Mouse (Mus musculus): ENCODE data around the gene Abtb1. TPM values are rescaled to one million over a fixed set of nuclear protein-coding genes. Genes with fewer than 3 reads are reported as not detected.

Abtb1 gene
- polyA plus RNA-seq, 1 experiment from 2014 or later, result 30.0 TPM

DNA sequence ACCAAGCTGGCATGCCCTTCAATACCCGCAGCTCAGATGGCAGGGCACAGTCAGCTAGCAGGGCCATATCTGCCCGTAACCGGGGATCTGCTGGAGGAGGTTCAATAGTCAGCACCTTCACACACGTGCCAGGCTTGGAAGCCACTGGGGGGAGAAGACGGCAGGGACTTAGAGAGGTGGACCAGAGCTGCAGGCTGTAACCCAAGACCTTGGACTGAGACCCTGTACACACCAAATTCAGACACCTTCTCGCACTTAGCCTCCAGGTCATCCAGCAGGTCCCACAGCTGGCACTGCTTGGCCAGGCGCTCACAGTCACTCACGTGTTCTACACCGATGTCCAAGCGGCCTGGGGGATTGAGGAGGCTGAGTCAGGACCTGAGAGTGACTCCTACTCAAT is 3.2 kb downstream of the Abtb1 start:
- ATAC-seq (ENCODE audit: low FRiP score, low read depth), result no peak
- WGBS, result 93% methylated on average over 10 of the region's 10 CpGs
- Histone ChIP-seq H3K4me2 (replicated peaks) (no peak overlapping the region), H3K4me1 (peaks cover 19% of the 10 kb centered on the region), H3K27ac (replicated peaks) (no peak overlapping the region), H3K36me3 (peaks cover 43% of the 10 kb centered on the region), H3K27me3 (0 out of 2 replicates have a peak, but pooled peaks cover 3% of the 10 kb centered on the region), H3K9ac (replicated peaks) (no peak overlapping the region), H3K9me3 (no peaks in the 10 kb centered on the region), H3K4me3 (no peak overlapping the region)

DNA sequence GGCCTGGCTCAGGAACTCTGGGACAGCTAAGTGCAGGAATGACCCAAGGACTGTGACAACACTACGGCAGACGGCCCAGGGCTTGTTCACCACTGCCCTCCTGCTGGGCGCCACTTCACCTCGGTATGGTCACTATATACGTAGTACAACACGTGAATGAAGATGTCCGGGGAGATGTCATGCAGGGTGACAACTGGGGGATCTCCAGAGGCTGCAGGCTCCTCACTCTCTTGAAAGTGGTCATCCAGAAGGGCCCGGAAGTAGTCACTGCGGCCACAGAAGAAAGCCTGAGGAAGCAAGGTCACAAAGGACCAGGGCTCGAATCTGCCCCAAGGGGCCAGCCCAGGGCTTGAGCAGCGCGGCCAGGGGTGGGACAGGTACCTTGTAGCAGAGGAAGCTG is 3.8 kb downstream of the Abtb1 start:
- no peak overlapping the region for H3K27ac ChIP-seq (replicated peaks)
- H3K9ac ChIP-seq (replicated peaks), result no peak overlapping the region
- peaks cover 43% of the 10 kb centered on the region for H3K36me3 ChIP-seq
- no peak overlapping the region for H3K4me3 ChIP-seq
- WGBS, result 90% methylated on average over 12 of the region's 12 CpGs
- ATAC-seq (ENCODE audit: low FRiP score, low read depth), result no peak
- no peak overlapping the region for H3K4me2 ChIP-seq (replicated peaks)
- no peaks in the 10 kb centered on the region for H3K9me3 ChIP-seq
- H3K4me1 ChIP-seq, result peaks cover 16% of the 10 kb centered on the region
- H3K27me3 ChIP-seq, result no peaks in the 10 kb centered on the region

DNA sequence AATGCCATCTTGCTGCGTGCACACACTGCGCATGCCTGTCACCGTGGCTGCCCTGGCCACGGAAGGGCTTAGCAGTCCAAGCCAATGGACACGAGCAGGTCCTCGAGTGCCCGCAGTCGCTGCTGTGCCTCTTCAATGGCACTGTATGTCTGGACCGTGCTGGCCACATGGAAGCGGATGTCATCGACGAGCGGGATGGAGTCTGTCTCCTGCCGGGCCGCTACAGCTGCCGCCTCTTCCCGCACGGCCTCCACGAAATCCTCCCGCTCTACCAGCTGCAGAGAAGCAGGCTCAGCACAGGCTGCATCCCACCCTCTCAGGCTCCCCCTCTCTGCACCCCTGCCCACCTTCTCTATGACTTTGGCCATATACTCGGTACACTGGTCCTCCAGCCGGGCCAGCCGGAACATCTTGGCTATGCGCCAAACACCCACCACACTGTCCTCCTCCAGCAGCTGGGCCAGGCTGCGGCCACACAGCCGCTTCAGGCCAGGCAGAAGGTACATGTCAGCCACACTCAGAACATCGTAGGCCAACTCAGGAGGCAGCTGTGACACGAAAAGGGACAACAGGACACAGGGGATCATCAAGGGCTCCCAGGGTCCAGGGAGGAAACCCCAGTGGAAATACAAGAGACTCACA is 5.5 kb downstream of the Abtb1 start:
- Histone ChIP-seq H3K9me3 (no peaks in the 10 kb centered on the region), H3K27ac (replicated peaks) (no peak overlapping the region), H3K4me3 (no peak overlapping the region), H3K36me3 (peaks cover 43% of the 10 kb centered on the region), H3K4me1 (peaks cover 11% of the 10 kb centered on the region), H3K9ac (replicated peaks) (no peak overlapping the region), H3K27me3 (no peaks in the 10 kb centered on the region), H3K4me2 (replicated peaks) (no peak overlapping the region)
- ATAC-seq (ENCODE audit: low FRiP score, low read depth), result no peak
- 91% methylated on average over 28 of the region's 28 CpGs for WGBS

DNA sequence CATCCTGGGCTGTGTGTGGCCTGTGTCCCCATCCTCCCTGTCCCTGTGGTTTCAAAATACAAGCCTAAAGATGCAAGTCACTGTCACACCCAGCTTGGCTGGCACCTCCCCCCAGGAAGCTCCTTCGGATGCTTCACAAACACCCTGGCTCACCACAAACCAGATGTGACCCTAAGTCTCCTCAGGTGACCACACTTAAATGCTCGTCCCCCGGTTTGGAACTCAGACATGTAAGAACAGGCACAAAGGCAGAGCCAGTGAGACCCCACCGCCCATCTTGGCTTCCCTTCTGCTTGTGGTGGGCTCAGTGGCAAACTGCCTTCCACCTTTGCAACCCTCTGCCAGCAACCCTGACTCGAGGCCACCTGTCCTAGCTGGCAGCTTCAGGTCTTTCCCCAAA is 6.7 kb downstream of the Abtb1 start:
- Histone ChIP-seq H3K27me3 (peaks cover 6% of the 10 kb centered on the region), H3K9me3 (no peaks in the 10 kb centered on the region), H3K4me3 (no peak overlapping the region), H3K36me3 (peaks cover 43% of the 10 kb centered on the region), H3K9ac (replicated peaks) (no peak overlapping the region), H3K27ac (replicated peaks) (no peak overlapping the region), H3K4me1 (no peaks in the 10 kb centered on the region), H3K4me2 (replicated peaks) (no peak overlapping the region)
- 72% methylated on average over 5 of the region's 5 CpGs for WGBS
- no peak for ATAC-seq (ENCODE audit: low FRiP score, low read depth)

DNA sequence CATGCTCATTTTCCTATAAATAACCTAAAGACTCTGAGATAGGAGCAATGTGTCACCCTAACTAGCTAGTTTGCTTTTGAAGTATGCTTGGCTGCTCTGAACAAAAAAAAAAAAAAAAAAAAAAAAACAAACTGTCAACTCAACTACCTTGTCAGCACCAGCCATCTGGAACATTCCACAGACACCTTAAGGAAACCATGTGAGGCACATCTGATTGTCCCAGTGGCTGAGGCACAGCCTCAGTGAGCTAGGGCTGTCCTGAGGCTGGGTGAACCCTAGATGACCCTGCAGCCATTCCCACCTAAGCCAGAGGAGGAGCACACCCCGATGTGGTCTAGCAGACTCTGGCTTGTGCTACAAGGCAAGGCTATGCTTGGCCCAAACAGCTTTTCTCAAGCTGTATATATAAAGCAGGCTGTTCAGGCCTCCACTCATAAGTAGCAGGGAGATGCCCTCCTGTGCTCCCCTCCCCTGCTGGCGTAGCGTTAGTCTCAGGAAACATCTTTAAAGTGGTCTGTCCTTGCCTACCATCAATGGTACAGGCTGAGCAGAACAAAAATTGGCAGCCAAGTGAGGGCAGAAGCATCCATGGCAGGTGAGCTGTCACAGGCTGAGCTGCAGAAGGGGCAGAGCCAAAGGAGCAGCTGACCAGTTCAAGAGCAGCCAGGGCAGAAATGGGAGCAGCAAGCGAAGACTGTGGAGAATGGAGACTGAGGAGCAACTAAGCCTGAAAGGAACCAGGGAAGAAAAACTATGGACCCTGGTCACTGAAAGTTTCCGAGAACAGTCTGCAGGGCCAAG is 8.2 kb downstream of the Abtb1 start:
- 89% methylated on average over 5 of the region's 5 CpGs for WGBS

DNA sequence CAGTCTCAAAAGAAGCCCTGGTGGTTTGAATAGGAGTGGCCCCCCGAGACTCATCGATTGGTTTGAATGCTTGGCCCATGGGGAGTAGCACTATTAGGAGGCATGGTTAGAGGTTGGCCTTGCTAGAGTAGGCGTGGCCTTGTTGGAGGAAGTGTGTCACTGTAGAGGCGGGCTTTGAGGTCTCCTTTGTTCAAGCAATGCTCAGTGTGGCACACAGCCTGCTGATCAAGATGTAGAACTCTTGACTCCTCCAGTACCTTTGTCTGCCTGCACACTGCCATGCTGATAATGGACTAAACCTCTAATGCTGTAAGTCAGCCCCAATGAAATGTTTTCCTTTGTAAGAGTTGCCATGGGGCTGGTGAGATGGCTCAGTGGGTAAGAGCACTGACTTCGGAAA is 9.1 kb downstream of the Abtb1 start:
- Histone ChIP-seq H3K4me3 (no peak overlapping the region), H3K27me3 (peaks cover 6% of the 10 kb centered on the region), H3K36me3 (peaks cover 23% of the 10 kb centered on the region), H3K27ac (replicated peaks) (no peak overlapping the region), H3K9me3 (no peaks in the 10 kb centered on the region), H3K4me2 (replicated peaks) (no peak overlapping the region), H3K4me1 (no peaks in the 10 kb centered on the region), H3K9ac (replicated peaks) (no peak overlapping the region)
- WGBS, result 75% methylated on average over 5 of the region's 5 CpGs
- 0 out of 2 replicates have a peak, but pooled peaks have one; percentile 42 for ATAC-seq (ENCODE audit: low FRiP score, low read depth)

More for the DNA sequence above, 8.2 kb downstream of the Abtb1 start:
- Histone ChIP-seq H3K9ac (replicated peaks) (no peak overlapping the region), H3K27me3 (peaks cover 6% of the 10 kb centered on the region), H3K4me3 (no peak overlapping the region), H3K4me2 (replicated peaks) (no peak overlapping the region), H3K27ac (replicated peaks) (no peak overlapping the region), H3K4me1 (no peaks in the 10 kb centered on the region), H3K9me3 (no peaks in the 10 kb centered on the region), H3K36me3 (peaks cover 32% of the 10 kb centered on the region)
- ATAC-seq (ENCODE audit: low FRiP score, low read depth), result no peak

DNA sequence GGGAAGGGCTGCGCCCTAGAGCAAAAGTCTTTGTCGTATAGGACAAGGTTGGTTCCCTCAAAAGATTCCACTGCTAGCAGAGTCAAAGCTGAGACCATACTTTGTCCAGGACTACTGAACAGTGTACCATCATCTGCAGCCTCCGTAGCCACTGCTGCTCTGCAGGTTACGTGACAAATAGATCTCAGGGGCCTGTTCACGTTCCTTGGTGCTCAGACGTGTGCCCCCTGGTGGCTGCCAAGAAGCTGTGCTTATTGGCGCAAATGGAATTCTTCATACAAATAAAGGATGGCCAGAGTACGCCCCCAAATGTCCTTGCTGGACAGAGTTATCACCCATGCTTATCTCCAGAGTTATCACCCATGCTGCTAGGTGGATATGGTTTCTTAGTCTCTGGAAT is 10.3 kb downstream of the Abtb1 start:
- peaks cover 7% of the 10 kb centered on the region; the same call in 1 of the 2 replicates for H3K4me1 ChIP-seq
- H3K4me2 ChIP-seq (replicated peaks), result no peak overlapping the region
- peak; percentile 53; the same call in 1 of the 2 replicates for ATAC-seq (ENCODE audit: low FRiP score, low read depth)
- H3K27me3 ChIP-seq, result peaks cover 6% of the 10 kb centered on the region
- peaks cover 12% of the 10 kb centered on the region; the same call in 1 of the 2 replicates for H3K36me3 ChIP-seq
- no peak overlapping the region for H3K9ac ChIP-seq (replicated peaks)
- H3K27ac ChIP-seq (replicated peaks), result no peak overlapping the region
- no peak overlapping the region for H3K4me3 ChIP-seq
- H3K9me3 ChIP-seq, result no peaks in the 10 kb centered on the region
- WGBS, result 28% methylated on average over 8 of the region's 8 CpGs

DNA sequence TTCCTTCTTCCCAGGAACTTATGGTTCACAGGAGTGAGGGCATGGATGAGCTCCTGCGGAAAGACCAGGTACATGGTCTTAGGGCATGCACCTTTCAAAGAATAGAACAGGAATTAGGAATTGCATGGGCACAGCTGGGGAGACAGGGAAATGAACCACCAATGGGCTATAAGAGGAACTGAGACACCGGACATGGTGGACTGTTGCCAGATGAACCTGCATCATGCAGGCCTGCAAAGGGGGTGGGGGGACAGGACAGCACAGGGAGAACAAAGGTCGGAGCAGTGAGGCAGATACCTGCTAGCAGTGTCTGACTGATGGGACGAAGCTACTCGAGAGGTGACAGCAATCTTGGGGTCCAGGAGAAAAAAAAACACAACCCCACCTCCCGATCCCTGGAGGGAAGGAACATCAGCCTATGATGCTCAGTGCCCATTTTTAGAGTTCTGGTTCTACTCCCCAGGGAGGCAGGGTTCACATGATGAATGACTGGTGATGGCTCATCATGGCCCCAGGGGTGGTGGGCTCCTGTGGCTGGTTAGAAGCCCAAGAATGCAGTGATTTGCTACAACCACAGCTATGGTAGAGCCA is 11.6 kb downstream of the Abtb1 start:
- Histone ChIP-seq H3K9ac (replicated peaks) (no peak overlapping the region), H3K27ac (replicated peaks) (no peak overlapping the region), H3K4me1 (peaks cover 7% of the 10 kb centered on the region; the same call in 1 of the 2 replicates), H3K4me3 (no peak overlapping the region), H3K4me2 (replicated peaks) (no peak overlapping the region), H3K36me3 (0 out of 2 replicates have a peak, but pooled peaks cover under 1% of the 10 kb centered on the region), H3K27me3 (peaks cover 6% of the 10 kb centered on the region), H3K9me3 (no peaks in the 10 kb centered on the region)
- no peak for ATAC-seq (ENCODE audit: low FRiP score, low read depth)
- 83% methylated on average over 6 of the region's 6 CpGs for WGBS

DNA sequence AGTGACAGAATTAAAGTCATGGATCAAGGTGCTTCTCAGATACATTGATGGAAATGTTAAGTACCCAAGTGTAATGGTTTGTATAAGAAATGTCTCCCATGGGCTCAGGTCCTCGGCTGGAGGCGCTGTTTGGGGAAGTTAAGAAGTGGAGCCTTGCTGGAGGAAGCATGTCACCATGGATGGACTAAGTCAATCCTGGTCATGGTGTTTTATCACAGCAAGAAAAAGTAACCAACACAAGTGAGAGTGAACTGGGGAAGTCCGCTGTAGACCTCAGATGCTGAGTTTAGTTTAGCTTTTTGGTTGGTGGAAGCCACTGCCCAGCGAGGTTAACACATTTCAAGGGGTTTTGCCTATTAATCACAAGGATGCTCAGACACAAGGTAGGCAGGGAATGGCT is 12.2 kb downstream of the Abtb1 start:
- H3K36me3 ChIP-seq, result no peaks in the 10 kb centered on the region
- H3K4me2 ChIP-seq (replicated peaks), result no peak overlapping the region
- WGBS, result 89% methylated on average over 4 of the region's 4 CpGs
- no peak overlapping the region for H3K27ac ChIP-seq (replicated peaks)
- H3K27me3 ChIP-seq, result peaks cover 6% of the 10 kb centered on the region
- no peak for ATAC-seq (ENCODE audit: low FRiP score, low read depth)
- no peak overlapping the region for H3K9ac ChIP-seq (replicated peaks)
- peaks cover 7% of the 10 kb centered on the region; the same call in 1 of the 2 replicates for H3K4me1 ChIP-seq
- no peak overlapping the region for H3K4me3 ChIP-seq
- no peaks in the 10 kb centered on the region for H3K9me3 ChIP-seq

DNA sequence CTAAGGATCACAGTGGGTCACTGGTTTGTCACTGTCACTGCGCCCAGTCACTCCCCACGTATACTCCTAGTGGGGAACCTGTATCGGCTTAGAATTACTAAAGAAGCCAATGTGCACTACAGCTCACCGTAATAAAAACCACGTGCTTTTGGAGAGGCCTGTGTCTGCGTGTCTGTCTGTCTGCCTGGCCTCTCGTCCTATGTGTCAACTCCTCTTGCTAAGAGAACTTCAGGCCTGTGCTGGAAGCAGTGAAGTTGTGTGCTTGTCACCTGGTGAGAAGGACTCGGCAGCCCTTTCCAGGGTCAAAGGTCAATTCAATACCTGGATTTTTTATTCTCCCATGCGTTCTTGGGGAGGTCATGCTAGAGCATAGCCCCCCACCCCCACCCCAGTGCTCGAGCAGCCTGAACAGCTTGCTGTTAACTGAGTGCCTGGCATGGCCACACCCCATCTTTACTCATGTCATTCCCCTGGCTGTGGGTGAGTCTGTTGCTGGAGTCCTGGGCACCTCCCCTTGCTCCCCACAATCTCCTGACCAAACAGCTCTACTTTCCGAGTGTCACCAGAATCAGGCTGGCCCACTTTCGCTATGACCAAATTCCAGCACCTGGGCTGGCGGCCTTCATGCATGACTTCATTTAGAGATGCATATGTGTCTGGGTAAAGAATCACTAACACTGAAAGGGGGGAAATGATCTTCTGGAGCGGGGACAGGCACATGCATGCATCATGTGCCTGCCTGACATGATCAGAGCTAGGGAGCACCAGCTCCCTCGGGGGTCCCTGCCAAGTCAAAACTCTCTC is 13.4 kb downstream of the Abtb1 start:
- peaks cover 6% of the 10 kb centered on the region for H3K27me3 ChIP-seq
- no peak overlapping the region for H3K27ac ChIP-seq (replicated peaks)
- no peak overlapping the region for H3K4me3 ChIP-seq
- WGBS, result 75% methylated on average over 15 of the region's 15 CpGs
- H3K36me3 ChIP-seq, result no peaks in the 10 kb centered on the region
- H3K4me1 ChIP-seq, result peaks cover 7% of the 10 kb centered on the region; the same call in 1 of the 2 replicates
- H3K9ac ChIP-seq (replicated peaks), result no peak overlapping the region
- no peaks in the 10 kb centered on the region for H3K9me3 ChIP-seq
- no peak overlapping the region for H3K4me2 ChIP-seq (replicated peaks)
- no peak for ATAC-seq (ENCODE audit: low FRiP score, low read depth)

DNA sequence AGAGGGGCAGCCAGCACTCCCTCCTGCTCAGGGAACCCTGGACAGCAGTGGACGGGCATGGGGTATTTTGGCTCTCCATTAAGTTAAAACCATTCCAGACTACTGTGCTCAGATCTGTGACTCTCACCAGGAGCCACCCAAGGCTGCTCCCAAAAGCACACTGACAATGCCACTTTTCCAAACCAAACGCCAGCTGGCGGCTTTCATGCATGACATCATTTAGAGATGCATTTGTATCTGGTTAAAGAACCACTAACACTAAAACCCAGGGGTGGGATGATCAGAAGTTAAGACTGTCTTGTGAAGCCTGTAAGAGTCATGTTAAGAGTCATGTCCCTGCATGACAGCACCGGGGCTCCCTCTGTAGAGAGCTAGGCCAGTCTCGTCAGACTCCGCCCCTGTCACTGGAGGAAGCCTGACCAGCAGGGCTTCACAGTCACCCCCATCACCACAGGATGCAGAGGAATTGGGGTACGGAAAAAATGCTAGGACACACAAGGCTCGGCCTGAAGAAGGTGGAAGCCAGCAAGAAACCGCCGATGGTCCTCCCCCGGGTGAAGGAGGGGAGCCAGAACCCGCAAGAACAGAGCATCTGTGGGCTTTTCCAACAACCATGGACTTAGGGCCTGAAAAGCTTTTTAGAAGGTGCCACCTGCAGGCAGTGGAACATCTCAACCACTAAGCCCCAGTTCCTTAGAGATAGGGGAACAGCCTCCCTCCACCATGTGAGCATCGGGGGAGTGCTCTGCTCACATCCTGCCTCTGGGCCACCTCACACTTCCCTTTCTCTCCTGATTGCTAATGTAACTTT is 14.2 kb downstream of the Abtb1 start:
- peaks cover 7% of the 10 kb centered on the region; the same call in 1 of the 2 replicates for H3K4me1 ChIP-seq
- H3K4me3 ChIP-seq, result no peak overlapping the region
- no peak overlapping the region for H3K27ac ChIP-seq (replicated peaks)
- ATAC-seq (ENCODE audit: low FRiP score, low read depth), result no peak
- no peaks in the 10 kb centered on the region for H3K9me3 ChIP-seq
- H3K27me3 ChIP-seq, result peaks cover 6% of the 10 kb centered on the region
- H3K4me2 ChIP-seq (replicated peaks), result no peak overlapping the region
- WGBS, result 65% methylated on average over 13 of the region's 13 CpGs
- H3K36me3 ChIP-seq, result no peaks in the 10 kb centered on the region
- no peak overlapping the region for H3K9ac ChIP-seq (replicated peaks)

All from midbrain, embryonic 12.5 days (tissue).